Mouse (Mus musculus): ENCODE results near the gene Cadm2.

Cadm2 gene

GRCm38 (mm10) chr16:67124811-67125210 is 495.9 kb downstream of the Cadm2 start:
- no peak for DNase-seq (ENCODE audit: low read depth)

- DNase-seq (ENCODE audit: low read depth): no peak
Measured at GRCm38 (mm10) chr16:67122532-67122931, 498.2 kb downstream of the Cadm2 start.

GRCm38 (mm10) chr16:67121781-67122180 is 498.9 kb downstream of the Cadm2 start:
- no peak for DNase-seq (ENCODE audit: low read depth)

- peak; percentile 10 for DNase-seq (ENCODE audit: low read depth)
Measured at GRCm38 (mm10) chr16:67106478-67107061, 514.1 kb downstream of the Cadm2 start.

GRCm38 (mm10) chr16:67096706-67097105 is 524.0 kb downstream of the Cadm2 start:
- no peak for DNase-seq (ENCODE audit: low read depth)

GRCm38 (mm10) chr16:67095916-67096315 is 524.8 kb downstream of the Cadm2 start:
- no peak for DNase-seq (ENCODE audit: low read depth)

- DNase-seq (ENCODE audit: low read depth): no peak
Measured at GRCm38 (mm10) chr16:67089747-67090146, 531.0 kb downstream of the Cadm2 start.

GRCm38 (mm10) chr16:67079318-67079717 is 541.4 kb downstream of the Cadm2 start:
- no peak for DNase-seq (ENCODE audit: low read depth)

- no peak for DNase-seq (ENCODE audit: low read depth)
Measured at GRCm38 (mm10) chr16:67076169-67076895, 544.4 kb downstream of the Cadm2 start.

- no peak for DNase-seq (ENCODE audit: low read depth)
Measured at GRCm38 (mm10) chr16:67068461-67068860, 552.2 kb downstream of the Cadm2 start.

GRCm38 (mm10) chr16:67030918-67031317 is 589.8 kb downstream of the Cadm2 start:
- no peak for DNase-seq (ENCODE audit: low read depth)

- no peak for DNase-seq (ENCODE audit: low read depth)
Measured at GRCm38 (mm10) chr16:67019856-67020255, 600.9 kb downstream of the Cadm2 start.

- no peak for DNase-seq (ENCODE audit: low read depth)
Measured at GRCm38 (mm10) chr16:67017710-67018109, 603.0 kb downstream of the Cadm2 start.

GRCm38 (mm10) chr16:67003161-67003560 is 617.5 kb downstream of the Cadm2 start:
- DNase-seq (ENCODE audit: low read depth): no peak

- DNase-seq (ENCODE audit: low read depth): no peak
Measured at GRCm38 (mm10) chr16:67001707-67002106, 619.0 kb downstream of the Cadm2 start.

- no peak for DNase-seq (ENCODE audit: low read depth)
Measured at GRCm38 (mm10) chr16:66997461-66997860, 623.2 kb downstream of the Cadm2 start.

GRCm38 (mm10) chr16:66987741-66988140 is 633.0 kb downstream of the Cadm2 start:
- no peak for DNase-seq (ENCODE audit: low read depth)

GRCm38 (mm10) chr16:66986879-66987278 is 633.8 kb downstream of the Cadm2 start:
- DNase-seq (ENCODE audit: low read depth): no peak

GRCm38 (mm10) chr16:66970912-66971311 is 649.8 kb downstream of the Cadm2 start:
- DNase-seq (ENCODE audit: low read depth): no peak

GRCm38 (mm10) chr16:66969520-66970144 is 651.1 kb downstream of the Cadm2 start:
- DNase-seq (ENCODE audit: low read depth): no peak

- no peak for DNase-seq (ENCODE audit: low read depth)
Measured at GRCm38 (mm10) chr16:66968336-66968735, 652.4 kb downstream of the Cadm2 start.

- no peak for DNase-seq (ENCODE audit: low read depth)
Measured at GRCm38 (mm10) chr16:66967686-66968085, 653.0 kb downstream of the Cadm2 start.

GRCm38 (mm10) chr16:66959146-66959545 is 661.6 kb downstream of the Cadm2 start:
- no peak for DNase-seq (ENCODE audit: low read depth)
